Mouse (Mus musculus) heart, embryonic 16.5 days (tissue): ENCODE measurements around the gene Atrx. TPM values are rescaled to one million over a fixed set of nuclear protein-coding genes. Genes with fewer than 3 reads are reported as not detected.
"Not testable (repeated sequence)": the region's sequence is repeated elsewhere in the genome, so short reads cannot be mapped to it uniquely, and the experiment has no call there.

Experiments used
- ATAC-seq: fragments of 200-750 bp; cut with Nextera tagmentation; replicated peaks from 2 replicates; pipeline ENCODE4 v1.8.0; 2017; ENCODE audit warnings: moderate number of reproducible peaks; ENCODE audit not compliant: insufficient read depth, low FRiP score; ENCODE audit errors: extremely low read depth
- H3K27ac ChIP-seq: fragments of 300-500 bp; sonication (generic); 2 replicates; pipeline ENCODE4 v1.5.1; 2014; ENCODE audit warnings: mild to moderate bottlenecking, low read length, control low read depth, moderate library complexity
- H3K27me3 ChIP-seq: fragments of 300-500 bp; sonication (generic); 2 replicates; pipeline ENCODE4 v1.6.1; 2014; ENCODE audit warnings: low read length, mixed read lengths; ENCODE audit not compliant: control insufficient read depth, insufficient read depth
- H3K36me3 ChIP-seq: fragments of 300-500 bp; sonication (generic); 2 replicates; pipeline ENCODE4 v1.6.1; 2014; ENCODE audit not compliant: control insufficient read depth, insufficient read depth
- H3K4me1 ChIP-seq: fragments of 300-500 bp; sonication (generic); 2 replicates; pipeline ENCODE4 v1.6.1; 2014; ENCODE audit warnings: low read length, mixed read lengths; ENCODE audit not compliant: control insufficient read depth, insufficient read depth
- H3K4me2 ChIP-seq: fragments of 300-500 bp; sonication (generic); 2 replicates; pipeline ENCODE4 v1.6.1; 2014; ENCODE audit warnings: low read depth, mild to moderate bottlenecking, control low read depth, low read length
- H3K4me3 ChIP-seq: fragments of 300-500 bp; sonication (generic); 2 replicates; pipeline ENCODE4 v1.5.1; 2014; ENCODE audit warnings: mild to moderate bottlenecking, control low read depth, low read length
- H3K9ac ChIP-seq: fragments of 300-500 bp; sonication (generic); 2 replicates; pipeline ENCODE4 v1.6.1; 2014; ENCODE audit warnings: low read length, control low read depth
- H3K9me3 ChIP-seq: fragments of 300-500 bp; sonication (generic); replicated peaks from 2 replicates; pipeline ENCODE4 v1.6.1; 2016; ENCODE audit warnings: low read length; ENCODE audit not compliant: control insufficient read depth
- WGBS: fragments of 180-500 bp; shearing (Covaris S2); extraction: QIAGEN DNeasy Blood & Tissue Kit; methylation state at CpG from one replicate; pipeline ENCODE4 v1.1.7; 2014; 5-methylcytosine and 5-hydroxymethylcytosine counted together
- polyA plus RNA-seq: library from polyadenylated mRNA; unstranded; fragments of >200 nt; fragmentation: Nextera tagmentation; extraction: Ambion mirVana; gene quantifications from 2 replicates; pipeline ENCODE4 v1.2.1, GENCODE M21; 2015

The Atrx gene
- 115 and 124 TPM in 2 replicates for polyA plus RNA-seq

DNA sequence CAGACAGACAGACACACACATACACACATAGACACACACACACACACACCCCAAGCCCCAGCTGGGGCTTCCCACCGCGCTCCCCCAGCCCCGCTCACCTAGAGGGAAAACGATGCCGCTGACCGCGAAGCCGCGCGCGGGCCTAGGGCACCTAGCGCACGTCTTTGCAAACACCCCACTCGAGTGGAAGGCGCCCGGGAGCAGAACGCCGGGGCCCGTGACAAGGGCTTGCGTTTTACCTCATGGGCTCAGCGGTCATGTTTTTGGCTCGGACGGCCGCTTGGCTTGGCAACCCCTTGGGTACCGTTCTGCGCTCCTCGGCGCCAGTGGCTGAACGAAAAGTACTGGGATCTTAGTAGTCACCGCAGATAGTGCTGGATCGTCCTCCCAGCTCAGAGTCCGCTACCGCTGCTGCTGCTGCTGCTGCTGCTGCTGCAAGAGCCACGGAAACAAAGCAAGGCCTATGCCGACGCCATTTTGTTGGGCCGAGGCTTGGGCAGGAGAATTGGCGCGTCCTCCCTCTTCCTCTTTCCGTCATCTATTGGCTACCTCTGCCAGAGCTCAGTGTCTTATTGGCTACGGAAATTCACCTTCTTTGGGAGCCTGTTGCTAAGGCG is at the start of gene Atrx:
Atrx (minus strand) TSS at position 543 of the 617 bp plus-strand sequence.
- WGBS = 11% methylated on average over 40 of the region's 42 CpGs
- no peaks in the 10 kb centered on the region for H3K9me3 ChIP-seq
- peak within 1 kb of the TSS; percentile 91 for H3K9ac ChIP-seq

DNA sequence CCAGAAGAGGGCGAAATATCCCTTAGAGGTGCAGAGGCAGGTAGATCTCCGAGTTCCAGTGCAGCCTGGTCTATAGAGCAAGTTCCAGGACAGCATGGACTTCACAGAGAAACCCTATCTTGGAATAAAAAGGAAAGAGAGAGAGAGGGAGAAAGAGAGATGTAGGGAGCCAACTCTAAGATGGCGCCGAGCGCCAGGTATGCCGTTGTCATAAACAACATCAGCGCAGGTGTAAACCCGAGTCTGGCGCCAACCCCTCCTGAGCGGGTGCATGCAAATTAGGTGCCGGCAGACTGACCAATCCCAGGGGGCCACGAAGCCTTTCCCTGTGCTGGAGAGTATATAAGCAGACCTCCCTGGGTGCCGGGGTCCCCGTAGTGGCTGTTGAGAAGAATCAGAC is 27.9 kb upstream of the Atrx start:
- not testable (repeated sequence) for H3K4me2 ChIP-seq, H3K4me3 ChIP-seq, H3K27me3 ChIP-seq, H3K9ac ChIP-seq, H3K9me3 ChIP-seq, H3K4me1 ChIP-seq, ATAC-seq, H3K36me3 ChIP-seq, H3K27ac ChIP-seq
- WGBS = 69% methylated on average over 14 of the region's 14 CpGs

More for the DNA sequence above, at the start of gene Atrx:
- Histone ChIP-seq H3K36me3 (no peaks in the 10 kb centered on the region), H3K4me2 (peak within 1 kb of the TSS; percentile 67), H3K27me3 (no peaks in the 10 kb centered on the region), H3K4me3 (peak within 1 kb of the TSS; percentile 75), H3K27ac (peak within 1 kb of the TSS; percentile 81), H3K4me1 (peaks cover 10% of the 10 kb centered on the region)
- ATAC-seq = peak; percentile 91

GRCm38 (mm10) chrX:105953999-105954398 is 24.8 kb upstream of the Atrx start:
- Histone ChIP-seq H3K27me3 (no peaks in the 10 kb centered on the region), H3K4me1 (no peaks in the 10 kb centered on the region), H3K9ac (no peak overlapping the region), H3K4me3 (no peak overlapping the region), H3K27ac (no peak overlapping the region), H3K36me3 (no peaks in the 10 kb centered on the region), H3K9me3 (no peaks in the 10 kb centered on the region), H3K4me2 (no peak overlapping the region)
- 63% methylated on average over 2 of the region's 2 CpGs for WGBS
- ATAC-seq = no peak

DNA sequence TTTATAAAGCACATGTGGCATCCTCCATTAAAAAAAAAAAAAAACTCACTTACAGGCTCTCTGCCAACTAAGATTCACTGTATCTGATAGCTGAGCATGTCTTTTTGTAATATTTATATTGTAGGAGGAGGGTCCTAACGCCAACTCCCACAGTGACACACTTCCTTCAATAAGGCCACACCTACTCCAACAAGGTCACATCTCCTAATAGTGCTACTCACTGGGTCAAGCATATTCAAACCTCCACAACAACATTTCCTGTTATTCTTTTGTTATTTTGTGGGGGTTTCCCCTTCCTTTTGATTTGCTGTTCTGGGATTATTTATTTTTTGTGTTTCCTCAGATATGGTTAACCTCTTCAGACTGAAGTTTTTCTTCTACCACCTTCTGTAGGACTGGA is 17.2 kb upstream of the Atrx start:
- Histone ChIP-seq H3K27me3 (no peaks in the 10 kb centered on the region), H3K9ac (no peak overlapping the region), H3K36me3 (no peaks in the 10 kb centered on the region), H3K4me3 (no peak overlapping the region), H3K27ac (no peak overlapping the region), H3K4me1 (no peaks in the 10 kb centered on the region), H3K9me3 (no peaks in the 10 kb centered on the region), H3K4me2 (no peak overlapping the region)
- no peak for ATAC-seq
- WGBS = 40% methylated on average over 1 of the region's 1 CpGs

- WGBS = 85% methylated on average over 7 of the region's 7 CpGs
- no peak for ATAC-seq
- Histone ChIP-seq H3K4me2 (no peak overlapping the region), H3K27ac (no peak overlapping the region), H3K9me3 (no peaks in the 10 kb centered on the region), H3K9ac (no peak overlapping the region), H3K27me3 (no peaks in the 10 kb centered on the region), H3K36me3 (no peaks in the 10 kb centered on the region), H3K4me1 (no peaks in the 10 kb centered on the region), H3K4me3 (no peak overlapping the region)
Observed at GRCm38 (mm10) chrX:105939245-105939644, 10.0 kb upstream of the Atrx start.

DNA sequence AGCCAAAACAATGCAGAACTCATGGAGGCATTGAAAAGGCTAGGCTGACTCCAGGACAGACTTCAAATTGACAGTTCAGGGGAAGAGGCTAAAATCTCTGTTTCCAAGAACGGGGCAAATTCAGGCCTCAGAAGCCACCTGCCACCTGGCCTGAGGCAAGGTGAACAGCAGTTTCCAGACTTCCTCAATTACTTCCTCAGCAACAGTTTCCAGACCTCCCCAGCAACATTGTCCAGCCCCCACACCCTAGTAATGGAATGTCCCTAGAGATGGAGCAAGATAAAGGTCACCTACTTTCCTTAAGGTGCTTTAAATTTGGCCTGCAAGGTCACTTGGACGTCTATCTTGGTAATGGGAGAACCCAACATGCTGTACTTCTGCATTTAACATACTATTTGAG is 8.5 kb upstream of the Atrx start:
- no peaks in the 10 kb centered on the region for H3K9me3 ChIP-seq
- no peaks in the 10 kb centered on the region for H3K4me1 ChIP-seq
- no peak overlapping the region for H3K4me3 ChIP-seq
- WGBS = 63% methylated on average over 2 of the region's 2 CpGs
- H3K9ac ChIP-seq = no peak overlapping the region
- no peak overlapping the region for H3K27ac ChIP-seq
- H3K4me2 ChIP-seq = no peak overlapping the region
- H3K27me3 ChIP-seq = no peaks in the 10 kb centered on the region
- no peak for ATAC-seq
- no peaks in the 10 kb centered on the region for H3K36me3 ChIP-seq

DNA sequence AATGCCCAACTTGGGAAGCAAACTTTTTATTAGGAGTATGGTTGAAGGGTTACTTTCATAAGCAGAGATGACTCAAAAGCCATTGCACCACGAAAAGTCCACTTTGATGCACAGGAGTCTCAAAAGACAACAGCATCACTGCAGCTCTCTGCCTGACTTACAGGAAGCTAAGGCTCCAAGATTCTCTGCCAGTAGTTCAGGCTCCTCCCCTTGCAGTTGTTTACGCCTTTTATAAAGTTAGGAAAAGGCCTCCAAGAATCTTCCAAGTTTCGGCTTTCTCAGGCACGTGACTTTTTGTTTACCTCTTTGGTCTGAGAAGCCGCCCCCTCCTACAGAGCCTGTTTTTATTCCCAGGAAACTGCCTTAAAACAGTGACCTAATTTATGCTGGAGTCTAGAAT is 5.1 kb upstream of the Atrx start:
- H3K9me3 ChIP-seq = no peaks in the 10 kb centered on the region
- H3K4me3 ChIP-seq = no peak overlapping the region
- no peaks in the 10 kb centered on the region for H3K27me3 ChIP-seq
- no peaks in the 10 kb centered on the region for H3K36me3 ChIP-seq
- no peak overlapping the region for H3K9ac ChIP-seq
- H3K27ac ChIP-seq = no peak overlapping the region
- no peak overlapping the region for H3K4me2 ChIP-seq
- H3K4me1 ChIP-seq = no peaks in the 10 kb centered on the region
- 52% methylated on average over 5 of the region's 5 CpGs for WGBS
- no peak for ATAC-seq

DNA sequence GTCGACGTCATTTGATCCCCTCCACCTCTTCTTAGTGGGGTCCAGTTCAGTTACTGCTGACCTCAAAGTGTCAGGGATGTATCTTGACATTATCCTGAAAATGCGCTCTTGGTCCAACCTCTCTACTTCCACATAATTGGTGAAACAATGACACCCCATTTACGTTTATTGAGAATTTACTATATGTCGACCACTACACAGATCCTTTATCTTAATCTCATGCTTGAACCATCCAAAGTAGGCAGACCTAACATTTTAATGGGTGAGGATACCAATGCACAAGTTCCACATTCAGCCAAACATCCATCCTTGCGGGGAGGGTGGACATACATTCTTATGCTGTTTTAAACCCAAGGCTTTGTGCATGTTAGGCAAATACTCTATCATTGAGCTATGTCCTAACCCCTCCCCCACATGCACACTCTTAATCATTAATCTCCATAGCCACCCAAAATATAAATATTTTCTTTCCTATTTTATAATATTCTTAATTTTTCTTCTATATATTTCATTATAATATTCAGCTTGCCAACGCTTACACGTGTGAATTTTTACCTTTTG is 355 bp upstream of the Atrx start:
- no peaks in the 10 kb centered on the region for H3K27me3 ChIP-seq
- peak overlapping the region; percentile 75 for H3K4me3 ChIP-seq
- H3K4me1 ChIP-seq = peaks cover 10% of the 10 kb centered on the region
- 33% methylated on average over 8 of the region's 8 CpGs for WGBS
- H3K4me2 ChIP-seq = peak overlapping the region; percentile 58
- H3K9me3 ChIP-seq = no peaks in the 10 kb centered on the region
- no peaks in the 10 kb centered on the region for H3K36me3 ChIP-seq
- ATAC-seq = no peak
- no peak overlapping the region for H3K9ac ChIP-seq
- peak overlapping the region; percentile 81 for H3K27ac ChIP-seq

DNA sequence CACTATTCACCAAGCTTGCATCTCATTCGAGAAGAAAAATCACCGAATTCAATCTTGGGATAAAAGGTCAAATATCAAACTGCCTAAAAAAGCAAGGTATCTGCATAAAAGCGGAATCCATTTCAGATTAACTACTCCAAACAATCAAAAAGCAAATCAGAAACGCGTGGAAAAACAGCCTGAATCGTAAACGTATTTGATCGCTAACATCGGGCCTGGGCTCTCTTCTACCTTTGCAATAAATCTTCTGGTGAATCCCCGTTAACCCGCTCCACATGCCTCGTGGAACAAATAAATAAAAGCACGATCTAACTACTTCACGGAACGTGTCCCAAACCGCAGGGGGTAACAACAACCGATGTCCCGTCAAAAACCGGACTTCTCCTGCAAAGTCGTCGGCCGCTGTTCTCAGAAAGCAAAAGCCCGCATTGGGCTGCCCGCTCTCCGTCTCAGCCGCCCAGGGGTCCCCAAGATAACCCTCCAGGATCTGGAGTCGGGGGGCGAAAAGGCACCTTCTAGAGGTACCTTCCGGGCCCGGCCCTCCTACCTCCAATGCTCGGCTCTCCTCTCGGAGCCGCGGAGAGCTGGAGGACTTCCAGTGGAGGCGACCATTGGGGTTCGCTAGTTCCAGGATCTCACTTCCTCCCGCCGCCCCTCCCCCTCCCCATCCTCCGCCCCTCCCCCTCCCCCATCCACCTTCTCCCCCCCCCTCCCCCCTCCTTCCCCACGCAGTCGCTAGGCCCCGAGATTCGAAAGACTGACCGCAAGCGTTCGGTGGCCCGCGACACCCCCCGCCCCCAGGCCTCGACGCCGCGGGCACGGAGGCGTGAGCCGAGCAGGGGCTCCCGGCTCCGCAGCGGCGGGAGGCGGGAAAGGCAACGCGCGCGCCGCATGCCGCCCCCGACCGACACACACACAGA is 1.0 kb downstream of the Atrx start:
- Histone ChIP-seq H3K27ac (peak overlapping the region; percentile 81), H3K27me3 (no peaks in the 10 kb centered on the region), H3K9me3 (no peaks in the 10 kb centered on the region), H3K4me3 (peak overlapping the region; percentile 75), H3K9ac (peak overlapping the region; percentile 91), H3K4me1 (peaks cover 10% of the 10 kb centered on the region), H3K4me2 (peak overlapping the region; percentile 67), H3K36me3 (0 out of 2 replicates have a peak, but pooled peaks cover 3% of the 10 kb centered on the region)
- WGBS = 10% methylated on average over 49 of the region's 69 CpGs
- ATAC-seq = peak; percentile 39; the same call in 1 of the 2 replicates
